ENCODE assay signal across 12 mouse cellular contexts in genomic region chr1:19927736-19928327, GRCm38 (mm10).
DNase-seq lines count a peak whose midpoint lies in the region; ATAC-seq lines count a peak whose summit lies in the region.
"Had no signal": no experiment of that assay in that cellular context is flagged by ENCODE, and none has a peak within 500 bp of the region (broad histone marks: within the 10 kb centered on the region; RNA-seq: fewer than 3 reads in every experiment).

No protein-coding gene starts in this region.

- H3K27me3 ChIP-seq in hindbrain, embryonic 10.5 days (ENCODE audit: insufficient read depth, poor library complexity, severe bottlenecking): peaks cover 42% of the 10 kb centered on the region
- peaks cover 41% of the 10 kb centered on the region for H3K27me3 ChIP-seq in midbrain, embryonic 12.5 days
- no peaks in the 10 kb centered on the region for H3K27me3 ChIP-seq in neural tube, embryonic 15.5 days (replicated peaks)
- no peaks in the 10 kb centered on the region for H3K27me3 ChIP-seq in kidney, embryonic 16.5 days (ENCODE audit: insufficient read depth, low read length)
- H3K27me3 ChIP-seq: CH12.LX; limb, embryonic 15.5 days had no signal

- 14% methylated on average over 5 of the region's 5 CpGs for WGBS in hindbrain, embryonic 10.5 days
- 7% methylated on average over 5 of the region's 5 CpGs for WGBS in midbrain, embryonic 12.5 days
- WGBS in neural tube, embryonic 15.5 days: 8% methylated on average over 5 of the region's 5 CpGs
- 51% methylated on average over 5 of the region's 5 CpGs for WGBS in kidney, embryonic 16.5 days

- no peak overlapping the region for H3K27ac ChIP-seq in hindbrain, embryonic 10.5 days
- H3K27ac ChIP-seq in midbrain, embryonic 12.5 days (replicated peaks): no peak overlapping the region
- no peak overlapping the region for H3K27ac ChIP-seq in neural tube, embryonic 15.5 days (replicated peaks)
- H3K27ac ChIP-seq in kidney, embryonic 16.5 days (ENCODE audit: low read length): no peak overlapping the region
- H3K27ac ChIP-seq: limb, embryonic 15.5 days had no signal

- no peak overlapping the region for H3K9ac ChIP-seq in midbrain, embryonic 12.5 days (replicated peaks)
- no peak overlapping the region for H3K9ac ChIP-seq in neural tube, embryonic 15.5 days (replicated peaks)
- H3K9ac ChIP-seq in kidney, embryonic 16.5 days (replicated peaks; ENCODE audit: low read length): no peak overlapping the region
- H3K9ac ChIP-seq: limb, embryonic 15.5 days; lung, embryonic 14.5 days had no signal

- H3K9me3 ChIP-seq in hindbrain, embryonic 10.5 days: no peaks in the 10 kb centered on the region
- no peaks in the 10 kb centered on the region for H3K9me3 ChIP-seq in midbrain, embryonic 12.5 days
- H3K9me3 ChIP-seq in neural tube, embryonic 15.5 days (replicated peaks): no peaks in the 10 kb centered on the region
- no peaks in the 10 kb centered on the region for H3K9me3 ChIP-seq in kidney, embryonic 16.5 days (ENCODE audit: low read length)
- H3K9me3 ChIP-seq: limb, embryonic 15.5 days had no signal

- peak; percentile 87 for ATAC-seq in midbrain, embryonic 12.5 days (ENCODE audit: low FRiP score, low read depth)
- peak; percentile 45 for ATAC-seq in neural tube, embryonic 15.5 days (ENCODE audit: low FRiP score)
- no peak for ATAC-seq in kidney, embryonic 16.5 days (ENCODE audit: low FRiP score, low TSS enrichment)
- ATAC-seq: intestine, postnatal 0 days had no signal

- no peak overlapping the region for H3K4me3 ChIP-seq in hindbrain, embryonic 10.5 days
- no peak overlapping the region for H3K4me3 ChIP-seq in midbrain, embryonic 12.5 days
- H3K4me3 ChIP-seq in neural tube, embryonic 15.5 days (replicated peaks): no peak overlapping the region
- H3K4me3 ChIP-seq in kidney, embryonic 16.5 days (ENCODE audit: low read length): no peak overlapping the region
- H3K4me3 ChIP-seq: limb, embryonic 15.5 days had no signal

- no peak overlapping the region for H3K4me2 ChIP-seq in midbrain, embryonic 12.5 days (replicated peaks)
- no peak overlapping the region for H3K4me2 ChIP-seq in neural tube, embryonic 15.5 days
- no peak overlapping the region for H3K4me2 ChIP-seq in kidney, embryonic 16.5 days (replicated peaks; ENCODE audit: low read depth, low read length)
- H3K4me2 ChIP-seq: limb, embryonic 15.5 days; lung, embryonic 14.5 days had no signal

- peaks cover 15% of the 10 kb centered on the region for H3K4me1 ChIP-seq in hindbrain, embryonic 10.5 days (replicated peaks)
- peaks cover 7% of the 10 kb centered on the region for H3K4me1 ChIP-seq in midbrain, embryonic 12.5 days
- no peaks in the 10 kb centered on the region for H3K4me1 ChIP-seq in neural tube, embryonic 15.5 days
- no peaks in the 10 kb centered on the region for H3K4me1 ChIP-seq in kidney, embryonic 16.5 days (ENCODE audit: insufficient read depth, low read length)
- H3K4me1 ChIP-seq: limb, embryonic 15.5 days had no signal

- H3K36me3 ChIP-seq in hindbrain, embryonic 10.5 days: no peaks in the 10 kb centered on the region
- no peaks in the 10 kb centered on the region for H3K36me3 ChIP-seq in midbrain, embryonic 12.5 days
- no peaks in the 10 kb centered on the region for H3K36me3 ChIP-seq in neural tube, embryonic 15.5 days
- no peaks in the 10 kb centered on the region for H3K36me3 ChIP-seq in kidney, embryonic 16.5 days (ENCODE audit: insufficient read depth, low read length)
- H3K36me3 ChIP-seq: limb, embryonic 15.5 days had no signal

- DNase-seq in embryo, embryonic 11 days: peak; percentile 52
- DNase-seq in hindbrain, embryonic 10.5 days (ENCODE audit: low spot score): peak; percentile 55
- no peak for DNase-seq in kidney, adult 11 months
- no peak for DNase-seq in spleen, postnatal 36 days (ENCODE audit: low spot score in 2 of 2)
- DNase-seq: adrenal gland, postnatal 36 days; lung, embryonic 14.5 days had no signal

Comparison
In these comparisons a context has a peak if more than half of its experiments do, and no peak if none do; other contexts are left out.
1. DNase-seq: peak in embryo, embryonic 11 days (single experiment) and hindbrain, embryonic 10.5 days (single experiment); none in kidney, adult 11 months (single experiment) and spleen, postnatal 36 days (0 of 2).